Mouse (Mus musculus) hindbrain, embryonic 15.5 days (tissue): ENCODE results near the gene BC035947. TPM values are rescaled to one million over a fixed set of nuclear protein-coding genes. Genes with fewer than 3 reads are reported as not detected.

Experiments used
- ATAC-seq: fragments of 200-750 bp; cut with Nextera tagmentation; 2 replicates; pipeline ENCODE4 v1.8.0; 2017; ENCODE audit warnings: low read depth, moderate number of reproducible peaks, moderate TSS enrichment; ENCODE audit not compliant: low FRiP score
- H3K27ac ChIP-seq: fragments of 300-500 bp; sonication (generic); replicated peaks from 2 replicates; pipeline ENCODE4 v1.5.1; 2015; ENCODE audit warnings: mild to moderate bottlenecking, inconsistent platforms
- H3K27me3 ChIP-seq: fragments of 300-500 bp; sonication (generic); 2 replicates; pipeline ENCODE4 v1.6.1; 2015; ENCODE audit warnings: control low read depth, inconsistent platforms
- H3K36me3 ChIP-seq: fragments of 300-500 bp; sonication (generic); 2 replicates; pipeline ENCODE4 v1.6.1; 2015; ENCODE audit warnings: control low read depth, inconsistent platforms
- H3K4me1 ChIP-seq: fragments of 300-500 bp; sonication (generic); replicated peaks from 2 replicates; pipeline ENCODE4 v1.6.1; 2015; ENCODE audit warnings: control low read depth, inconsistent platforms
- H3K4me2 ChIP-seq: fragments of 300-500 bp; sonication (generic); 2 replicates; pipeline ENCODE4 v1.6.1; 2015; ENCODE audit warnings: moderate library complexity, mild to moderate bottlenecking, inconsistent platforms
- H3K4me3 ChIP-seq: fragments of 300-500 bp; sonication (generic); 2 replicates; pipeline ENCODE4 v1.5.1; 2015; ENCODE audit warnings: mild to moderate bottlenecking, inconsistent platforms
- H3K9ac ChIP-seq: fragments of 300-500 bp; sonication (generic); 2 replicates; pipeline ENCODE4 v1.6.1; 2015; ENCODE audit warnings: inconsistent platforms
- H3K9me3 ChIP-seq: fragments of 300-500 bp; sonication (generic); 2 replicates; pipeline ENCODE4 v1.6.1; 2016; ENCODE audit warnings: control low read depth, inconsistent platforms
- WGBS: fragments of 180-500 bp; shearing (Covaris S2); methylation state at CpG from one replicate; pipeline ENCODE4 v1.1.7; 2015; 5-methylcytosine and 5-hydroxymethylcytosine counted together
- polyA plus RNA-seq: library from polyadenylated mRNA; unstranded; fragments of >200 nt; fragmentation: Nextera tagmentation; extraction: Ambion mirVana; gene quantifications from 2 replicates; pipeline ENCODE4 v1.2.1, GENCODE M21; 2015

Gene BC035947
- polyA plus RNA-seq, 1 experiment from 2014 or later = 1.3 TPM

GRCm38 (mm10) chr1:78488752-78489492, 23.0 kb downstream of the BC035947 start, which contains the start of gene Farsb:
Gene Farsb, minus strand, starts transcription at chr1:78488897.
- Histone ChIP-seq H3K9me3 (no peaks in the 10 kb centered on the region), H3K27ac (peak within 1 kb of the TSS; percentile 85), H3K4me3 (peak within 1 kb of the TSS; percentile 78), H3K36me3 (no peaks in the 10 kb centered on the region), H3K27me3 (no peaks in the 10 kb centered on the region), H3K4me2 (peak within 1 kb of the TSS; percentile 69), H3K9ac (peak within 1 kb of the TSS; percentile 74), H3K4me1 (peaks cover 34% of the 10 kb centered on the region)
- under 1% methylated on average over 31 of the region's 31 CpGs for WGBS
- peak; percentile 98 for ATAC-seq

- H3K4me2 ChIP-seq = peak overlapping the region; percentile 69
- peak overlapping the region; percentile 78 for H3K4me3 ChIP-seq
- H3K9ac ChIP-seq = peak overlapping the region; percentile 74
- no peaks in the 10 kb centered on the region for H3K27me3 ChIP-seq
- WGBS = under 1% methylated on average over 28 of the region's 28 CpGs
- no peaks in the 10 kb centered on the region for H3K36me3 ChIP-seq
- no peak for ATAC-seq
- no peaks in the 10 kb centered on the region for H3K9me3 ChIP-seq
- H3K4me1 ChIP-seq = peaks cover 34% of the 10 kb centered on the region
- peak overlapping the region; percentile 85 for H3K27ac ChIP-seq
Observed at GRCm38 (mm10) chr1:78488427-78488751, 23.6 kb downstream of the BC035947 start.

- H3K4me2 ChIP-seq = no peak overlapping the region
- H3K27ac ChIP-seq = no peak overlapping the region; the same call in 1 of the 2 replicates
- WGBS = 54% methylated on average over 2 of the region's 2 CpGs
- H3K36me3 ChIP-seq = peaks cover 12% of the 10 kb centered on the region
- peaks cover 27% of the 10 kb centered on the region for H3K4me1 ChIP-seq
- H3K9ac ChIP-seq = no peak overlapping the region
- ATAC-seq = no peak
- no peaks in the 10 kb centered on the region for H3K27me3 ChIP-seq
- H3K4me3 ChIP-seq = no peak overlapping the region
- no peaks in the 10 kb centered on the region for H3K9me3 ChIP-seq
Observed at GRCm38 (mm10) chr1:78484361-78484760, 27.6 kb downstream of the BC035947 start.

GRCm38 (mm10) chr1:78483430-78483829, 28.5 kb downstream of the BC035947 start:
- H3K9ac ChIP-seq = no peak overlapping the region
- peaks cover 26% of the 10 kb centered on the region for H3K4me1 ChIP-seq
- no peak overlapping the region for H3K4me3 ChIP-seq
- H3K27me3 ChIP-seq = no peaks in the 10 kb centered on the region
- no peaks in the 10 kb centered on the region for H3K9me3 ChIP-seq
- no peak overlapping the region for H3K4me2 ChIP-seq
- no peak overlapping the region for H3K27ac ChIP-seq
- 94% methylated on average over 3 of the region's 3 CpGs for WGBS
- no peak for ATAC-seq
- H3K36me3 ChIP-seq = peaks cover 12% of the 10 kb centered on the region

- 94% methylated on average over 5 of the region's 5 CpGs for WGBS
- no peak for ATAC-seq
Observed at GRCm38 (mm10) chr1:78472441-78472840, 39.5 kb downstream of the BC035947 start.

GRCm38 (mm10) chr1:78454659-78455058, 57.3 kb downstream of the BC035947 start:
- Histone ChIP-seq H3K9me3 (no peaks in the 10 kb centered on the region), H3K9ac (no peak overlapping the region), H3K4me1 (no peaks in the 10 kb centered on the region), H3K27me3 (no peaks in the 10 kb centered on the region), H3K36me3 (peaks cover 34% of the 10 kb centered on the region), H3K4me3 (no peak overlapping the region), H3K4me2 (no peak overlapping the region), H3K27ac (no peak overlapping the region)
- ATAC-seq = no peak
- 33% methylated on average over 7 of the region's 7 CpGs for WGBS

More at GRCm38 (mm10) chr1:78472441-78472840, 39.5 kb downstream of the BC035947 start:
- H3K27me3 ChIP-seq = no peaks in the 10 kb centered on the region
- no peaks in the 10 kb centered on the region for H3K9me3 ChIP-seq
- no peaks in the 10 kb centered on the region for H3K4me1 ChIP-seq
- H3K36me3 ChIP-seq = peaks cover 40% of the 10 kb centered on the region
- no peak overlapping the region for H3K4me3 ChIP-seq
- H3K27ac ChIP-seq = no peak overlapping the region
- no peak overlapping the region for H3K4me2 ChIP-seq
- no peak overlapping the region for H3K9ac ChIP-seq

- 90% methylated on average over 8 of the region's 8 CpGs for WGBS
- H3K36me3 ChIP-seq = peaks cover 33% of the 10 kb centered on the region
- no peak overlapping the region for H3K27ac ChIP-seq
- no peak overlapping the region for H3K4me3 ChIP-seq
- no peaks in the 10 kb centered on the region for H3K4me1 ChIP-seq
- no peak overlapping the region for H3K9ac ChIP-seq
- no peak for ATAC-seq
- H3K4me2 ChIP-seq = no peak overlapping the region
- H3K9me3 ChIP-seq = no peaks in the 10 kb centered on the region
- H3K27me3 ChIP-seq = no peaks in the 10 kb centered on the region
Observed at GRCm38 (mm10) chr1:78453886-78454285, 58.1 kb downstream of the BC035947 start.

- Histone ChIP-seq H3K9ac (no peak overlapping the region), H3K4me3 (no peak overlapping the region), H3K27me3 (no peaks in the 10 kb centered on the region), H3K4me2 (no peak overlapping the region), H3K27ac (no peak overlapping the region), H3K4me1 (no peaks in the 10 kb centered on the region), H3K9me3 (no peaks in the 10 kb centered on the region), H3K36me3 (peaks cover 27% of the 10 kb centered on the region)
- 92% methylated on average over 6 of the region's 6 CpGs for WGBS
- no peak for ATAC-seq
Observed at GRCm38 (mm10) chr1:78452544-78452943, 59.4 kb downstream of the BC035947 start.

- no peak for ATAC-seq
Observed at GRCm38 (mm10) chr1:78451070-78451854, 60.7 kb downstream of the BC035947 start.

GRCm38 (mm10) chr1:78448091-78448490, 63.9 kb downstream of the BC035947 start:
- H3K4me1 ChIP-seq = no peaks in the 10 kb centered on the region
- H3K9me3 ChIP-seq = no peaks in the 10 kb centered on the region
- H3K4me3 ChIP-seq = no peak overlapping the region
- no peak overlapping the region for H3K9ac ChIP-seq
- no peak overlapping the region for H3K4me2 ChIP-seq
- 74% methylated on average over 1 of the region's 1 CpGs for WGBS
- ATAC-seq = no peak
- H3K27me3 ChIP-seq = no peaks in the 10 kb centered on the region
- peaks cover 16% of the 10 kb centered on the region; the same call in 1 of the 2 replicates for H3K36me3 ChIP-seq
- H3K27ac ChIP-seq = no peak overlapping the region

More at GRCm38 (mm10) chr1:78451070-78451854, 60.7 kb downstream of the BC035947 start:
- H3K27me3 ChIP-seq = no peaks in the 10 kb centered on the region
- WGBS = 71% methylated on average over 12 of the region's 12 CpGs
- H3K36me3 ChIP-seq = peaks cover 21% of the 10 kb centered on the region
- no peaks in the 10 kb centered on the region for H3K4me1 ChIP-seq
- H3K4me3 ChIP-seq = no peak overlapping the region
- H3K4me2 ChIP-seq = no peak overlapping the region
- H3K9me3 ChIP-seq = no peaks in the 10 kb centered on the region
- no peak overlapping the region for H3K9ac ChIP-seq
- no peak overlapping the region for H3K27ac ChIP-seq
